Mouse (Mus musculus): ENCODE data around the gene Il20ra. TPM values are rescaled to one million over a fixed set of nuclear protein-coding genes. Genes with fewer than 3 reads are reported as not detected.

Gene Il20ra
- polyA plus RNA-seq (2017; shearing (Covaris generic)): not detected

DNA sequence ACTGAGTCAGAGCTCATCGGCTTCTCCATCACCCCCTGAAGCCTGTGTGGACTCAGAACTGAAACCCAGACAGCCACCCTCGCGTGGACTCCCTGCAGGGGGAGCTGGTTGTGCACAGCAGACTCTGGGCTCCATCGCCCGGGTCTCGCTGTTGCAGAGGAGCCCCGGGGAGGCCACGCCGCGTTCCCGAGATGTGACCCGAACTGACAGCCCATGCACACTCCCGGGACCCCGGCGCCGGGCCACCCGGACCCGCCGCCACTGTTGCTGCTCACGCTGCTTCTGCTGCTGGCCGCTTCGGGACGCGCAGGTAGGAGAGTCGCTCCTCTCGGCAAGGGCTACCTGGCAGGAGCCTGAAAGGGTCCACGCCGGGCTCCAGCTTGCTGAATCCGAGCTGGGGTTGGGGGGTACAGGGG lies at the start of gene Il20ra:
TSS of gene Il20ra (plus strand) at position 150 of the 416 bp plus-strand sequence.

Other genes with a start within 250 kb of the Il20ra start
- gene Ifngr1, start 120.6 kb upstream of the Il20ra start, polyA plus RNA-seq (2017; shearing (Covaris generic)): 100 to 1,000 TPM; 181 to 354 TPM
- gene Il22ra2, start 90.6 kb upstream of the Il20ra start, polyA plus RNA-seq (2017; shearing (Covaris generic)): not detected
- under 1 TPM in 1 of 2 experiments, not detected in 1; 0.12 TPM for gene Slc35d3, start 138.9 kb downstream of the Il20ra start, polyA plus RNA-seq (2017; shearing (Covaris generic))
- 10 to 100 TPM; 19.9 to 20.6 TPM for gene Pex7, start 195.1 kb downstream of the Il20ra start, polyA plus RNA-seq (2017; shearing (Covaris generic))
- 10 to 100 TPM; 32.3 to 53.5 TPM for gene Map3k5, start 221.9 kb downstream of the Il20ra start, polyA plus RNA-seq (2017; shearing (Covaris generic))